21 mouse cellular contexts compared by ENCODE assay signal in genomic region chr19:5503687-5504086, GRCm38 (mm10). TPM values are rescaled to one million over a fixed set of nuclear protein-coding genes. Genes with fewer than 3 reads are reported as not detected.
DNase-seq lines count a peak whose midpoint lies in the region; ATAC-seq and TF ChIP-seq lines count a peak whose summit lies in the region.
"Had no signal": no experiment of that assay in that cellular context is flagged by ENCODE, and none has a peak within 500 bp of the region (broad histone marks: within the 10 kb centered on the region; RNA-seq: fewer than 3 reads in every experiment).

Gene 1700020D05Rik, minus strand, starts transcription at chr19:5503787.

- H3K4me1 ChIP-seq in kidney, embryonic 15.5 days = no peaks in the 10 kb centered on the region
- peaks cover 15% of the 10 kb centered on the region for H3K4me1 ChIP-seq in testis, adult 2 months (ENCODE audit: control insufficient read depth, insufficient read depth, low read length)
- 0 out of 2 replicates have a peak, but pooled peaks cover 2% of the 10 kb centered on the region for H3K4me1 ChIP-seq in embryonic facial prominence, embryonic 10.5 days
- H3K4me1 ChIP-seq: forebrain, embryonic 12.5 days; heart, embryonic 15.5 days; hindbrain, embryonic 13.5 days had no signal

- TF ChIP-seq POLR2A in testis, adult 2 months (IDR thresholded peaks at IDR 0.05; ENCODE audit: control insufficient read depth, low read depth, low read length) = no peak

- peak within 1 kb of the TSS; percentile 37; the same call in 1 of the 2 replicates for H3K4me2 ChIP-seq in kidney, embryonic 15.5 days
- H3K4me2 ChIP-seq: forebrain, embryonic 12.5 days; heart, embryonic 11.5 days; heart, embryonic 15.5 days; hindbrain, embryonic 13.5 days had no signal

- H3K9ac ChIP-seq in kidney, embryonic 15.5 days = no peak within 1 kb of the TSS
- H3K9ac ChIP-seq: forebrain, embryonic 12.5 days; heart, embryonic 15.5 days; hindbrain, embryonic 13.5 days had no signal

- 60% methylated on average over 17 of the region's 17 CpGs for WGBS in kidney, embryonic 15.5 days
- 62% methylated on average over 17 of the region's 17 CpGs for WGBS in embryonic facial prominence, embryonic 10.5 days

- 0 out of 2 replicates have a peak within 1 kb of the TSS, but pooled peaks have one; percentile 12 for H3K4me3 ChIP-seq in kidney, embryonic 15.5 days (replicated peaks)
- H3K4me3 ChIP-seq in testis, adult 2 months (ENCODE audit: control insufficient read depth, low read depth, low read length) = peak within 1 kb of the TSS; percentile 90
- 0 out of 2 replicates have a peak within 1 kb of the TSS, but pooled peaks have one; percentile 21 for H3K4me3 ChIP-seq in embryonic facial prominence, embryonic 10.5 days
- H3K4me3 ChIP-seq: forebrain, embryonic 12.5 days; heart, adult 2 months; heart, embryonic 15.5 days; hindbrain, embryonic 13.5 days had no signal

- DNase-seq in kidney, postnatal 10 days = no peak
- no peak for DNase-seq in testis, postnatal 14 days (ENCODE audit: low spot score)
- no peak for DNase-seq in embryonic facial prominence, embryonic 10.5 days (ENCODE audit: low spot score)
- DNase-seq in right cerebral cortex, postnatal 36 days (ENCODE audit: low spot score in 2 of 2) = no peak
- no peak for DNase-seq in adrenal gland, postnatal 14 days
- DNase-seq: adrenal gland, adult 2 months; adrenal gland, postnatal 36 days; cerebellum, adult 2 months; gastrocnemius, postnatal 14 days; heart, adult 2 months; heart, postnatal 14 days had no signal

- no peaks in the 10 kb centered on the region for H3K36me3 ChIP-seq in kidney, embryonic 15.5 days
- no peaks in the 10 kb centered on the region for H3K36me3 ChIP-seq in testis, adult 2 months (ENCODE audit: control insufficient read depth, insufficient read depth, low read length)
- peaks cover 8% of the 10 kb centered on the region; the same call in 1 of the 2 replicates for H3K36me3 ChIP-seq in embryonic facial prominence, embryonic 10.5 days (replicated peaks)
- H3K36me3 ChIP-seq: heart, embryonic 15.5 days had no signal

- no peak within 1 kb of the TSS for H3K27ac ChIP-seq in kidney, embryonic 15.5 days
- H3K27ac ChIP-seq in testis, adult 2 months (ENCODE audit: control insufficient read depth, insufficient read depth, low read depth, low read length) = peak within 1 kb of the TSS; percentile 75
- no peak within 1 kb of the TSS for H3K27ac ChIP-seq in embryonic facial prominence, embryonic 10.5 days (replicated peaks)
- H3K27ac ChIP-seq: forebrain, embryonic 12.5 days; heart, adult 2 months; heart, embryonic 15.5 days; hindbrain, embryonic 13.5 days; hindbrain, postnatal 0 days had no signal

- no peak for ATAC-seq in kidney, embryonic 15.5 days (replicated peaks; ENCODE audit: low FRiP score)
- ATAC-seq: forebrain, embryonic 16.5 days; hindbrain, postnatal 0 days had no signal

- no peaks in the 10 kb centered on the region for H3K27me3 ChIP-seq in kidney, embryonic 15.5 days
- no peaks in the 10 kb centered on the region for H3K27me3 ChIP-seq in testis, adult 2 months (ENCODE audit: control insufficient read depth, insufficient read depth, low read length)
- H3K27me3 ChIP-seq in embryonic facial prominence, embryonic 10.5 days (replicated peaks; ENCODE audit: low read depth, poor library complexity, severe bottlenecking) = no peaks in the 10 kb centered on the region
- H3K27me3 ChIP-seq: CH12.LX; forebrain, embryonic 12.5 days; heart, embryonic 15.5 days; hindbrain, embryonic 13.5 days had no signal

- TF ChIP-seq CTCF in testis, adult 2 months (IDR thresholded peaks at IDR 0.05; ENCODE audit: control insufficient read depth, insufficient read depth, insufficient replicate concordance, low read depth, low read length) = no peak

- H3K9me3 ChIP-seq in kidney, embryonic 15.5 days (replicated peaks) = no peaks in the 10 kb centered on the region
- no peaks in the 10 kb centered on the region for H3K9me3 ChIP-seq in embryonic facial prominence, embryonic 10.5 days
- H3K9me3 ChIP-seq: forebrain, embryonic 12.5 days; heart, embryonic 15.5 days; hindbrain, embryonic 13.5 days had no signal

RNA-seq across cellular contexts. Expression of gene 1700020D05Rik, which starts in this region (rescaled TPM):
- 0.30 and 0.32 TPM in 2 replicates for polyA plus RNA-seq in kidney, embryonic 15.5 days (2015; fragmentation: Nextera tagmentation; extraction: Ambion mirVana)
- 289 and 311 TPM in 2 replicates for polyA plus RNA-seq in testis, adult 2 months (2012; rRNA removed)
- polyA plus RNA-seq in embryonic facial prominence, embryonic 10.5 days (2016; fragmentation: Nextera tagmentation; extraction: Ambion mirVana) = not detected in 2 replicates
- 1.0 and 2.2 TPM in 2 replicates for total RNA-seq in adrenal gland, postnatal 14 days (2021)
- polyA plus RNA-seq: embryonic facial prominence, embryonic 11.5 days; heart, embryonic 11.5 days; hindbrain, embryonic 13.5 days; hindbrain, postnatal 0 days had no signal

Comparison
In these comparisons a context has a peak if more than half of its experiments do, and no peak if none do; other contexts are left out.
1. RNA of gene 1700020D05Rik (polyA plus RNA-seq): 289 to 311 TPM in testis, adult 2 months; 0.30 to 0.32 TPM in kidney, embryonic 15.5 days and not detected in embryonic facial prominence, embryonic 10.5 days; every median in the first group is over 100 times any median in the second.
2. H3K4me3 ChIP-seq: peak in every context shown above with its lines; median percentile 90 in testis, adult 2 months; 21 in embryonic facial prominence, embryonic 10.5 days; 12 in kidney, embryonic 15.5 days.